Mouse (Mus musculus) urinary bladder, postnatal 36 days (tissue): Measurements from ENCODE around the gene Itgb6.

Experiments used
- DNase-seq, 2 experiments: peaks; one replicate each; pipeline ENCODE4 v3.0.0; 2022; ENCODE audit warnings: low spot score in 2 of 2, mixed read lengths in 1 of 2

The Itgb6 gene

DNA sequence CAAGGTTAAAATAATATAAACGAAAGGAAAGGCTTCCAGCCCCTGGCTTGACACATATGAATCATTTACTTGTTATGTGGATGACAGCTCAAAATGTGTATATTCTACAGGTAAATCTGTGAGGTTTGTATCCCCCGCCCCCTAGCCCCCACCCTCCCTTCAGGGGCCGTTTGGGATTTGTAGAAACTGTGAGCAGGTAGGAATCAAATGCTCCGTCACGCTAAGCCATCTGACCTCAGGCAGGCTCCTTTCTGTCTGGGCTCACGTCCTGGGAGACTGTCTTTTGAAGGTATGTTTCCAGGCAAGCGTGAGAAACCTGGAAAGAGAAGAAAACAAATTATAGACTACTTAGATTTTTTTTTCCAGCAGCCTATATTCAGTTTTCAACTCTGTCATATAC, 48.0 kb downstream of the Itgb6 start:
- no peak for DNase-seq

DNA sequence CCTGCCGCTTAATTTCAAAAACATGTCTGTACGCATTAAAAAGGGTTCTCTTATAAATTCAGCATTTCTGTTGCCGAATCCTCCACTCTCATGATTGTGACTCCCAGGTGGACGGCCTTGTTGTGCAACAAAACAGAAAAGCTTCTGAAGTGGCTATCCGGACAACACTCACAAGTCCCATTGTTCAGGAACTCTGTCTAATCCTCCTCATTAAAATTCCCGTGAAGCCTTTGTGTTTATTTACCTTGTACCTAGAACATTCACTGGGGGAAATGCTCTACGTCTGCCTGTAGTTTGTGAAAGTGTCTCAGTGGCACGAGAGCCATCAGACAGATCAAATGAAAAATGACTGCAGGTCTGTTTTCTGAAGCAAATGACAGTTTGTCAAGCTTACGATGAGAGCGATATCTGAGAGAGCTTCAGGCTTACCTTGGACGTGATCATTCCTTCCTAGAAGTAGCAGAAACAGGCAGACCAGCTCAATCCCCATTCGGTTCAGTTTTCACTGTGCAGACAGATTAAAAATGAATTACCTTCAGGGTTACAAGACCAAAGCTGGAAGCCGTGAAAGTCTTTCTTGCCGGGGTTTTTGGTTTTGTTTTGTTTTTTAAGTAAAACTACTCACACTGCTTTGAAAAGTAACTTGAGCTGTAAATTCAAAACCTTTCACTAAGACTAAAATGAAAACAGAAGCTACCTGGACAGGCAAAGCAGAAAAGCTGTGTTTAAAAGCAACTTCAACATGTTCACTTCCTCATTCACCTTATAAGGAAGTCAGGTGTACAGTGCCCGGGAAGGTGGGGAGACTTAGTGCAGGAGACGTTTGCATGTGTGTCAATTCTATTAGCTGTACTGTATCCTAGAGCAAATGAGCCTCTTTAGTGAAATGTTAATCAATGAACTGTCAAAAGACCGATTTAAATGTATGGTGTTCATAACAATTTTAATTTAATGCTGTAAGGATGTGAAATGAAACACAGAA, 49.2 kb downstream of the Itgb6 start:
- no peak for DNase-seq

DNA sequence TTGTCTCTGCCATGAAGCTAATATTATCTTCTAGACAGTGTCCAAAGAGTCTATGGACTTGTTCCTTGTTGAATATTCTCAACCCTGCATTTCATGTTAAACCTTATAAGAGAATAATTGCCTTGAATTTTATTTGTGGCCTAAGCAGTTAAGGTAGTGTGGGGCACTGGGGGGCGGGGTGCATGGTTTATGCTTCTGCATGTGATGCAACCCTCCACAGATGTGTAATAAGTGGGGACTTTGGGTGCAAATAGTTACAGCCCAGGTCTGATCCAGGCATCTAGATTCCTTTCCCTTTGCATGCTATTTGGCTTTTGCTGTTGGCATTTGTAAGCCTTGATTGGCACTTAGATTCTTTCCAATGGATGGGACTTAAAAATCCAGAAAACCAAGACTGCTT, 51.2 kb downstream of the Itgb6 start:
- no peak for DNase-seq

DNA sequence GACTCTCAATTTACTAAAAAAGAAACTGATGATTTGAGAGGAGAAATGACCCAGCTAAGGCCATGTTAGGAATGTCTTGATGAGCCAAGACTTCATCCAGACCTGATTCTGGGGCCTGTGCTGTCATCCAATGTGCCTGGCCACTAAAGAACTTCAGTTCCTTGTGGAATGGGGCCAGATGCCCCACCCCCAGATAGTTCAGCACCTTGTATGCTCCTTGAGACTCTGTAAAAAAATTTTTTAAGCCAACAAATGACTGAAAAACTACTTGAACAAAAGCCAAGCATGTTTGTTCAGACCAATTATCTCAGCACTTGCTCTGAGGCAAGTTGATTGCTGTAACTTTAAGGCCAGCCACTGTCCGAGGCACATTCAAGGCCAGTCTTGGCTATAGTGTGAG, 59.4 kb downstream of the Itgb6 start:
- DNase-seq: no peak

DNA sequence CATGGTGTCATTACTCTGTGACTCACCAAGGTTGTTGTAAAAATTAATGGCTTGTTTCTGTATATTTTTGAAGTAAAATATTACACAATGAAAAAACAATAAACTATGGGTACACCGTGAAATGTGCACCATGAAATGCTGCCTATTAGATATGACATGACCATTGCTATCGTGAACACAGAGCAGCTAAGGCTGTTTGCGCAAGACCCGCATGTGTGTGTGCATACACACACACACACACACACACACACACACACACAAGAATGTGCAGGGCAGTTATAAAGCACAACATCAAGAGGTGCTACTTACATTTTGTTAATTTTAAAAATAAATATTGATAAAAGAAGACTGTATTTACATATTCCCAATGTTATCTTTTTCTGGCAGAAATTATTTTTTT, 62.5 kb downstream of the Itgb6 start:
- DNase-seq: no peak

DNA sequence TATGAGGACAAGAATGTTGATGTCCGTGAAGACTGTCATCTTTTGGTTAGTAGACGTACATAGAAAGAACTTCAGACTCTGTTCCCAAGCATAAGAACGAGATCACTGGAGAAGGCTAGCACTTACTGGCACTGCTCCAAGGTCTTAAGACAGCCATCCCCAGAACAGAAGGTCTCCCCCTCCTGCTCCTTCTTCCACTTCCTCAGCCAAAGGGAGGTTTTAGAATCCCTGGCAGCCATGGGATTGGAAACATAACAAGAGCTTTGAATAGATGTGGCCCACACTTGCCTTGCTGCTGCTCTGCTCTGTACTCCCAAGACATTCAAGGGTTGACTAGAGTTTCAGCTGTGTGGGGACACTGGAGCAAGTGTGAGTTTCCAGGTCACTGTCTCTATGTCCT, 63.5 kb downstream of the Itgb6 start:
- DNase-seq: no peak

DNA sequence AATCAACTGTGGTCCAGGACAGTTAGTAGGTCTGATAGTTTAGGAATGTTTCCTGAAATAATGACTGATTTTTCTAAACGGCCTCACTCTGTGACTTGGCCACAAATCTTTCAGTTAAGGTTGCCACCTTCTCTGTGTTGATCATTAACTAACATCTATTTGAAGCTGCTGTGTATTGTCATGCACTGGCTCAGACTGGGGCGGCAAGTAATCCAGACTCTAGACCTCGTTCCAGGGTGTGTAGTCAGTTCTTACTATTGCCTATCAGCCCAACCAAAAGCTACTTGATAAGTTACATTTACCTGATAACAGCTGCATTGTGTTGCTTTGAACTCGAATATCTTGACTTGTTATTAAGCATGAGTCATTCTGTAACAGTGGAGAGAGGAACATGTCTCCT, 67.6 kb downstream of the Itgb6 start:
- DNase-seq: no peak

DNA sequence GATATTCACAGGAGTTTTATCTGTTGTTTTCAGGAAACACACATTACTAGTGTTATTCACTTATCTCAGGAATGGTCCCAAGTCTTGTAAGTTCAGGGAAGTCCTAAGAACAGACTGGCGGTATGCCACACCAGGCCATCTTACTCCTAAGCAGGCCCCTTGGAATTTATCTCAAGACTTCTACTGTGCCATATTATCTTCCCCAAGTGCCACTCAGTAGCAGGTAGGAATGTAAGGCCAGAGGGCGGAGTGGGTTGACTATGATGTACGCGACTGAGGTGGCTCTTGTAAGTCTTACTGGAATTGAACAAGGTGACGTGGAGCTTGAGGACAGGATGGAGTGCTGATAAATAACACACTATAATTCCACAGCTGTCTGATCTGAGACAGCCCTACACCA, 72.3 kb downstream of the Itgb6 start:
- DNase-seq: no peak

DNA sequence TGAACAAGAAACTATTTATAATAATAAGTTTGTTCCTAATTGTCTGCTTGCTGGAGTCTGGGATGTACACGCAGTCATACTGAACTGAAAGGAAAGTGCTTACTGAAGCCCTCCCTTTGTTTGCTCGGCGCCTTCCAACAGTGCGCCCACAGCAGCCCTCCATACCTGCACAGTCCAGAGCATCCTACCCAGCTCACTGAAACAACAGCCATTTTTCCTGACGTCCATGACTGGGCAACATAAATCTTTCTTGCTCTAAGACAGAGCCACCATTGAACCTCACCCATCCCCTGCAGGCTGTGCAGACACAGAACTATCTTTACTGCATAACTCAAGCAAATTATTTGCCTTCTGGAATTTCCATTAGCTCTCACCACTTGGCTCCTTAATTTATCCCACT, 74.8 kb downstream of the Itgb6 start:
- DNase-seq: no peak

DNA sequence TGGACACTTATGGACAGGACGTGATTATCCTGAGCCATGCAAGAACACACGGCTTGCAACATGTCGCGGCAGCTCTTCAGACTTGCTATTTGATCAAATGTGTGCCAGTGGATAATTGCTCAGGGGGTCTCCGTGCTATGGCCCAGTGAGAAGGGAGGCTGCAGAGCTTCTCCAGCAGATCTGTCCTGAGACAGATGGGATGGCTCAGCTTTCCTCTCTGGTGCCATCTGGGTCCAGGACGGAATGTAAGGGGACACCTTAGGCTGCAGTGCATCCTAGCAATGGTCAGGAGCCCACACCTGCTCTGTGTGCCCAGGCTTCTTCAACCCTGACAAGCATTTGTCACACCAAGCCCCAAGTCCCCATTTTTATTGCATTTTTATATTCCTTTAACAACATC, 75.9 kb downstream of the Itgb6 start:
- DNase-seq: no peak

DNA sequence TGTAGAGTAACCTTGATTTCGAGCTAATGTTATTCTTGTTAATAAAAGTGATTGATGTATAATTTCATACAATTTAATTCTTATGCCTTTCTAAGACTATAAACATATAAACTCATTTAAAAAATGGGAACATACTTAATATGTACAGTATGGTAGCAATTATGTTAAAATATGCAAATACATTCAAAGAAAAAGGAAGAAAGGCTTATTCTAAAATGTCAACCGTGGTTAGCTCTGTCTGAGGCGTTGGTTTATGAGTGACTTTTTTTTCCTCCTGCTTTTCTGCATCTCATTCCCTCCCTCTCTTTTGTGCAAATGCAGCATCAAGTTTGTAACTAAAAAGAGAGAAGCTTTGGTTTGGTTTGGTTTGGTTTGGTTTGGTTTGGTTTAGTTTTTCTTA, 79.0 kb downstream of the Itgb6 start:
- DNase-seq: no peak

DNA sequence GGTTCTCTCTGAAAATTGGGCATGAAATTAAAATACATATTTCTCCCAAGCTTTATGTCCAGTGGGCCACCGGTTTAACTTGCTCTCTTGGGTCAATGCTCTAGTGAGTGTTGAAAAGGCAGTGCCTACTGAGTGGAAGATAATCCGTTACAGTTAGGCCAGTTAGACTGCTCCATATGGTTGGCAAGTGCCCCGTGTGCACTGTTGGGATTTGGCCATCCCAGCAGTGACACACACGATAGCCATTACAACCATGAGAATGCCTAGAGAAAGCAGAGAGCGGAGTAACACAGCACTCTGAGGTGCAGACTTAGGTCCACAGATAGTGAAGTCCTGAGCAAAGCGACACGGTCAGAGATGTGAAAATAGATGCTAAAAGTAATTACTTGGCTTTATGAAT, 79.8 kb downstream of the Itgb6 start:
- no peak for DNase-seq

DNA sequence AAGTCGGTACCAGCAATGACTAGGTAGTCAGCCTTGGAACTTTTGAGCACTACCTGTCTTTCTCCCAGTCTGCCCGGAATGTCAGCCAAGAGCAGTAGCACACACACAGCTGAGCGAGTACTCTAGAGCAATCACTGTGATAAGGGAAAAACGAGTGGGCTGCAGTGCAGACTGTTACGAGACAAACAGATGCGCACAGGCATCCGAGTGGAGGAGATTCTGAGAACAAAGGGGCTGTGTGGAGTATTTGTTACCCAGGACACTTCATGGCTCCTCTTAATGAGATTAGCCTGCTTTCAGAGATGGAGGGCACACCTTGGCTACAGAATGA, 82.1 kb downstream of the Itgb6 start:
- DNase-seq: no peak

DNA sequence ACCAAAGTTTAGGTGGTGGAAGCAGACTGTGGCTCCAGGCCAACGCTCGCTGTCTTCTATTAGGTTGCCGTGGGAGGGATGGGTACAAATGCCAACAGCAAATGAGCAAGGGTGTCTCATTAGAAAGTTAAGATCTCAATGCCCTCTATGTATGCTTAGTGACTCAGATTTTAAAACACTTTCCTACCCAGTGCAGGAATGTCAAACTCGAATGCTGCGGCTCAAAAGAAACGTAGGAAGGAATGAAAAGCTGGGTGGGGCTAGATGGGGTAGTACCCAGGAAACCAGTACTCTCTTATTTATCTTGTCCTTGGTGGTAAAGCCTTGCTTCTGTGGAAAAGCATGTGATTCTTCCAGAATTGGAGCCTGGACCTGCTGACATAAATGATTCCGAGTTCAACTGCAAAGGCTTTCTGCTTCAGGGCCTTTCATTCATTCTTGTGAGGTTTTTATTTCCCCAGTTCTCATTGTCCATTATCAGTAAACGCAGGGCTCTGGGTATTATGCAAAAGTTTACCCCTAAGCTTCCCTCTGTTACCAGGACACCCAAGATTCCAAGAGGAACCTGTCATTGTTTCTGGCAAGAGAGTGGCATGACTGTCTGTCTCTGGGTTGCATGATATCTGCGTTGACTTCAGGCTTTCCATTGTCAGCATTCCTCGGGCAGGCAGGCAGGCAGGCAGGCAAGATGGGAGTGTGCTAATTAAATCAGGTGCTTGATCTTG, 82.7 kb downstream of the Itgb6 start:
- DNase-seq: no peak

DNA sequence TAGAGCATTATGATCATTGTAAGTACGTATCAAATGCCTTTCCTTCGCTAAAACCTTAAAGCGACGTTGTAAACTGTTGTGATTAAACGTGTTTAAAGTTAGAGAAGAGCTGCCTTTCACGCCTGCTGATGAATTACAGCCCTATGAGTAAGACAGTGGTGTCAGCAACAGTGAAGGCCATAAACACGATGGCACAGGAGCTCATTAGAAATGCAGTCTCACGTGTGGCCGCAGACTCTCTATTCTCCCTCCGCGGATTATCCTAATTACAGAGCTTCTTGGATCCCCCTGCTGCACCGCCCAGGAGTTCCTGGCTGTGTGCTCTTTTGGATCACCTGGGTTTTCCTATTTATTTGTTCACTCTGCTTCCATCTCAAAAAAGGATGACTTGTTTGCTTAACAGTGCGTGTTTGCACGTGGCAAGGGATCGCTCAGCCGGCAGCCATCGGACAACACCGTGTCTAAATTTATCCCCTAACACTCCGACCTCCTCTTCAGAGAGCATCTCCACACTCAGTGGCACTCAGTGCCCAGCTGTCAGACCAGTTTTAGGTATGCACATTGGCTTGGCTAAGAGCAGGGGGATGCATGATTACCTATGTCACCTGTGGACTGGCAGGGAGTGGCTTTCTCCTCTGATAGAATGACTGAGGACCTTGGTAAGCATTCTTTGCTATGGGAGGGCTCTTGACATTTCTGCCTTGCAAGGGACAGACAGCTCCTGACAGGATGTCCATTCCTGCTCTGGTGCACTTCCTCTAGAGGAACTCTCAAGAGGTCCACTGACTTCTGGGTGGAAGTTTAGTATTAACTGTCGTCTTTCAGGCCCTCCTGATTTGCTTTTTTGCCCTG, 85.3 kb downstream of the Itgb6 start:
- no peak for DNase-seq

DNA sequence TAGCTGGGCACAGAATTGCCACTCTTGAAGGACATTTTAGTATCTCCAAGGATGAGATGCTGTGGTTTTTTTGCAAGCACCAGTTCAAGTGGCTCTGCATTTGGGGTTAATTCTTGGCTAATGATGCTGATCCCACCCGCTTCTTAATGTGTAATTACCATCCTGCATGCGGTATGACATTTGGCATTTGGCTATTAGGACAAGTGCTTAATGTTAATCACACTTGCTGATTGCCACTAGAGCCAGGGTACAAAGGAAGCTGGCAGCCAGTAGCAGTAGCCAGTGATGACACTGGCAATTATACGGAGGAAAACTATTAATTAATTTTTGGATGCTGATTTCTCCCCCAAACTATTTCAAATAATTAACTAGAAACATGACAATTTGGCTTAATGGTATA, 86.0 kb downstream of the Itgb6 start:
- DNase-seq: no peak

DNA sequence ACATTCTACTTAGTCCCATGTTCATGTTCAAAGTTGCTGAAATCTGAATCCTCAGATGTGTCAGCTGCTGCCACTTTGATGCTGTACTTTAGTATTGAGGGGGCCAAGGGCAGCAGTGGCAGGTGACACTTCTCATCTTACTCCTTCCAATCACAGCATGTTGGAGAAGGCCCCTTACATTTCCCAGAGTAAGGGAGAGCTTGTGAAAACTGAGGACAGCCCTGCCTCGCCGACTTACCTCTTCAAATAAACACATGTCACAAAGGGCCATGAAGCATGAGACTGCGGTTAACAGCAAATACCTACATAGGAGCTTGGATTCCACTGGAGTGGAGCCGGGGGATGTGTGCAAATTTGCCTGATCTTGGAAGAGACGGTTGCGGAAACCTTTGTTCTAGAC, 86.4 kb downstream of the Itgb6 start:
- DNase-seq: no peak

DNA sequence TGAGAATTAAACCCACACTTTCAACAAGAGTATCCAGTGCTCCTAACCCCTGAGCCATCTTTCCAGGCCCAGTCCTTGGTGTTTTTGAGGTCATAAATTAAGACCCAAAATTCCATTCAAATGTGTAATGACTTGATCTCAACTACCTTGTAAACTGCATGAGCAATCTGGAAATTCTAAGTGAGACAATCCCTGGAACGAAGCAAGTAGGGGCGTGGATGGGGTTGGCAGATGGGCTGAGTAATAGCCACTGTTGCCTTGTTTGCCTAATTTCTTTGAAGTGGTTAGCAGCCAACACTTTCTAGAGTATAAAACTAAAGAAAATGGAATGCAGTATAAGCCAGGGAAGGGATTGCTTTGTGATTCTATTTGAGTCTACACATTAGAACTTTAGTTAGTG, 89.7 kb downstream of the Itgb6 start:
- no peak for DNase-seq

DNA sequence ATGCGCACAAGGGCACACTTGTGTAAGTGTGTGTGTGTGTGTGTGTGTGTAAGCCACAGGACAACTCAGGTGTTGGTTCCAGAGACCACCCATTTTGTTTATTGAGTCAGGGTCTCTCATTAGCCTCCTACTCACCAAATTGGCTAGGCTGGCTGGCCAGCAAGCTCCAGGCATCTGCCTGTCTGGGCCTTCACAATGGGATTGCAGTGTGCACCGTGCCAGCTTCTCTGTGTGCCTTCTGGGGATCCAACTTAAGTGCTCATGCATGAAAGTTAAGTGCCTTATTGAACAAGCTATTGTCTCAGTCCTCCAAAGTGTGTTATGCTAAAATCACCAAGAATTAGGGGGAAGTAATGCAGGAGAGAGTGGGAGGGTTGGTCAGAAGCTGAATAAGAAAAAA, 92.1 kb downstream of the Itgb6 start:
- no peak for DNase-seq

DNA sequence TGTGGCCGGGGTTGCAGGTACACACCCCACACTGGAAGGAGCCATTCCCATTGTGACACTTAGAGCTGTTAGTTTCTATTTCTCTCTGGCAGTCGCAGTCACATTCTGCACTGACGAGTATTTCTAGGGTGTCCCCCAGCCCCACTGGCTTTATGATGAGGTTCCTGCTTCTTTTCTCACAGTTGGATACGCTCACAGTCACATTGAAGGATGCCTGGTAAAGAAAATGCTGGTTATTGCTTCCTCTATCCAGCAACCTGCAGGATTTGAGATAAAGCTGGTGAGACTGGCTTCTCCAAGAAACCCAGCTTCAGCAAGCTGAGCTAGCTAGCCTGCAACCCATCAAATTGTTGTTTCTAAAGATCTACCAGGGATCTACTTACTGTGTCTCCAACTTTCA, 94.5 kb downstream of the Itgb6 start:
- DNase-seq: no peak

DNA sequence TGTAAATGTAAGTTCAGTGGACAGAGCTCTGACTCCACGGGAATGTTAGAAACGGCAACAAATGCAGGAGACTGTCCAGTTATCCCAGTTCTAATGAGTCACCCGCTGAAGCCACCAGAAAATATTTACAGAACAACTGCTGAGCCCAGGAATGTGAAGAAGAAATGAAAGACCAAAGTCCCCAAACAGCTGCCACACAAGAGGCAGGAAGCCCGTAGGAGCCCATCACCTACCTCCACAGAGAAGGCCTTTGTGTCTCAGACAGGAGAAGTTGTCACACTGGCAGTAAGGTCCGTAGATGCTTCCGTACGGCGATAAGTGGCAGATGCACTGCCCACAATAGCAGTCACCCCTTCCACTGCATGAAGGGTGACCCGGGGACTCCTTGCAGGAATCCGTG, 94.9 kb downstream of the Itgb6 start:
- no peak for DNase-seq

DNA sequence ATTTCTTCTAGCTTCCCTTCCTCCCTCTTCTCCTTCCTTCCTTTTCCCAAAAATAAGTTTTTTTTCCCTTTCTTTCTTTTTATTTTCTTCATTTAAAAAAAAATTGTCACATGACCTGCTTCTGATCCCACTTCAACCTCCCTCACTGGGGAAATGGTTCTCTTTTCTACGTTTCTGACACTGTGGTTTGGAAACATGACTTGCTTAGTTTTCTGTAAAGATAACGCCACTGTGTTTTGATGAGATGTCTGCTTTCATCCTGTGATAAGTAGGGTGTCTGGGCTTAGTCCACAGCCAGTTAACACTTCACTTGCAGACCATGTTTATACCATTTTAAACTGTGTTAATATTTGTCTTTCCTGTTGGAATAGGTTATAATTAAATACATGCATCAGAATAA, 96.7 kb downstream of the Itgb6 start:
- DNase-seq: no peak
